Mouse (Mus musculus) midbrain, embryonic 11.5 days (tissue): ENCODE data around the gene Stx2. TPM values are rescaled to one million over a fixed set of nuclear protein-coding genes. Genes with fewer than 3 reads are reported as not detected.

ENCODE experiments used
- ATAC-seq: fragments of 200-750 bp; cut with Nextera tagmentation; 2 replicates; pipeline ENCODE4 v1.8.0; 2017; ENCODE audit warnings: moderate TSS enrichment, moderate library complexity; ENCODE audit not compliant: low FRiP score
- DNase-seq: peaks from one replicate; pipeline ENCODE4 v3.0.0; 2015; ENCODE audit warnings: low spot score; ENCODE audit errors: missing footprints
- H3K27ac ChIP-seq: fragments of 300-500 bp; sonication (generic); 2 replicates; pipeline ENCODE4 v1.5.1; 2014; ENCODE audit warnings: low read depth, low read length
- H3K27me3 ChIP-seq: fragments of 300-500 bp; sonication (generic); 2 replicates; pipeline ENCODE4 v1.6.1; 2014; ENCODE audit warnings: mild to moderate bottlenecking, low read length, moderate library complexity, mixed read lengths; ENCODE audit not compliant: control insufficient read depth, insufficient read depth
- H3K36me3 ChIP-seq: fragments of 300-500 bp; sonication (generic); 2 replicates; pipeline ENCODE4 v1.6.1; 2014; ENCODE audit warnings: mild to moderate bottlenecking, low read length, moderate library complexity, mixed read lengths; ENCODE audit not compliant: control insufficient read depth, insufficient read depth
- H3K4me1 ChIP-seq: fragments of 300-500 bp; sonication (generic); 2 replicates; pipeline ENCODE4 v1.6.1; 2014; ENCODE audit warnings: low read length; ENCODE audit not compliant: control insufficient read depth, insufficient read depth
- H3K4me2 ChIP-seq: fragments of 300-500 bp; sonication (generic); 2 replicates; pipeline ENCODE4 v1.6.1; 2014; ENCODE audit warnings: mild to moderate bottlenecking, moderate library complexity
- H3K4me3 ChIP-seq: fragments of 300-500 bp; sonication (generic); 2 replicates; pipeline ENCODE4 v1.5.1; 2014; ENCODE audit warnings: low read depth, low read length
- H3K9ac ChIP-seq: fragments of 300-500 bp; sonication (generic); 2 replicates; pipeline ENCODE4 v1.6.1; 2014; ENCODE audit warnings: low read length
- H3K9me3 ChIP-seq: fragments of 300-500 bp; sonication (generic); 2 replicates; pipeline ENCODE4 v1.6.1; 2016; ENCODE audit warnings: low read length; ENCODE audit not compliant: control insufficient read depth
- WGBS: fragments of 180-500 bp; shearing (Covaris S2); extraction: QIAGEN DNeasy Blood & Tissue Kit; methylation state at CpG from one replicate; pipeline ENCODE4 v1.1.7; 2014; 5-methylcytosine and 5-hydroxymethylcytosine counted together
- polyA plus RNA-seq: library from polyadenylated mRNA; unstranded; fragments of >200 nt; fragmentation: Nextera tagmentation; extraction: Ambion mirVana; gene quantifications from 2 replicates; pipeline ENCODE4 v1.2.1, GENCODE M21; 2014

Gene Stx2
- polyA plus RNA-seq, 1 experiment from 2014 or later, result 26.0 TPM

GRCm38 (mm10) chr5:129018782-129019489, 10.6 kb upstream of the Stx2 start:
- Histone ChIP-seq H3K4me3 (peak overlapping the region; percentile 95), H3K36me3 (0 out of 2 replicates have a peak, but pooled peaks cover 3% of the 10 kb centered on the region), H3K9me3 (no peaks in the 10 kb centered on the region), H3K4me1 (peaks cover 6% of the 10 kb centered on the region), H3K9ac (peak overlapping the region; percentile 80), H3K4me2 (peak overlapping the region; percentile 50), H3K27ac (peak overlapping the region; percentile 97), H3K27me3 (no peaks in the 10 kb centered on the region)
- no peak for DNase-seq
- 0 out of 2 replicates have a peak, but pooled peaks have one; percentile 0 for ATAC-seq
- 87% methylated on average over 13 of the region's 13 CpGs for WGBS

DNA sequence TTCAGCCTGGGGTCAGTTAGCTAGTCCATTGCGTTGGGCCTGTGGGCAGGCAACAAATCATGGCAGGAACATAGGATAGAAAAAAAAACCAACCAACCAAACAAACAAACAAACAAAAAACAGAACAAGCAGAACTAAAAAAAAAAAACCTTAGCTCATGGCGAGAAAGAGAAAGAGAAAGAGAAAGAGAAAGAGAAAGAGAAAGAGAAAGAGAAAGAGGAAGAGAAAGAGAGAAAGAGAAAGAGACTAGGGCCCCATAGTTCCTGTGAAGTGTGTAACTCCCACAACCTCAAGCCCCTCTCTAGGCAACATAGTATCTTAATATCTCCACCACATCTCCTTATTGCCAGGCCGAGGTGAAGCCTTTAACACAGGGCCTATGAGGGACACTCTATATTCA, 8.0 kb upstream of the Stx2 start:
- H3K36me3 ChIP-seq, result no peaks in the 10 kb centered on the region
- H3K4me2 ChIP-seq, result no peak overlapping the region
- ATAC-seq, result no peak
- no peak overlapping the region for H3K27ac ChIP-seq
- H3K27me3 ChIP-seq, result no peaks in the 10 kb centered on the region
- peaks cover 2% of the 10 kb centered on the region; the same call in 1 of the 2 replicates for H3K4me1 ChIP-seq
- 93% methylated on average over 3 of the region's 3 CpGs for WGBS
- no peak overlapping the region for H3K4me3 ChIP-seq
- H3K9ac ChIP-seq, result no peak overlapping the region
- no peaks in the 10 kb centered on the region for H3K9me3 ChIP-seq
- peak; percentile 73 for DNase-seq

GRCm38 (mm10) chr5:129015540-129015939, 7.2 kb upstream of the Stx2 start:
- H3K4me2 ChIP-seq, result no peak overlapping the region
- H3K9me3 ChIP-seq, result no peaks in the 10 kb centered on the region
- H3K36me3 ChIP-seq, result no peaks in the 10 kb centered on the region
- peak; percentile 79 for DNase-seq
- no peak for ATAC-seq
- no peak overlapping the region for H3K4me3 ChIP-seq
- peaks cover 2% of the 10 kb centered on the region; the same call in 1 of the 2 replicates for H3K4me1 ChIP-seq
- no peak overlapping the region for H3K9ac ChIP-seq
- WGBS, result 90% methylated on average over 5 of the region's 5 CpGs
- no peaks in the 10 kb centered on the region for H3K27me3 ChIP-seq
- H3K27ac ChIP-seq, result no peak overlapping the region

DNA sequence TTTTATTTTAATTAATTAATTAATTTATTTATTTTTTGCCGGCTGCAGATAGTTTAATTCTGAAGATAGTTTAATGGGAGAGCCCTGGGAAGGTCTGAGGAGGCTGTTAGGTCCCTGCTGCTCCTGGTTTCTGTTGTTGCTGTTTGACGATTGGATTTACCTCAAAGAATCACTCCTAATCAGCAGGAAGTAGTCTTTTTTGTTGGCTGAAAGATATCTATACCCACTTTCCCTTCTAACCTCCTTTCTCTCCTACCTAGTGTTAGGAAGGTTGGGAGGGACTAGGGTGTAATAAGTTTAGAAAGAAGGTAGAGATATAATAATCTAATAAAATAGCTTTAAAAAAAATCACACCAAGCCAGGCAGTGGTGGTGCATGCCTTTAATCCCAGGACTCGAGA, 6.6 kb upstream of the Stx2 start:
- Histone ChIP-seq H3K4me3 (no peak overlapping the region), H3K27ac (no peak overlapping the region), H3K9ac (no peak overlapping the region), H3K4me1 (peaks cover 2% of the 10 kb centered on the region; the same call in 1 of the 2 replicates), H3K9me3 (no peaks in the 10 kb centered on the region), H3K27me3 (no peaks in the 10 kb centered on the region), H3K36me3 (no peaks in the 10 kb centered on the region), H3K4me2 (no peak overlapping the region)
- WGBS, result 79% methylated on average over 3 of the region's 3 CpGs
- DNase-seq, result peak; percentile 21
- ATAC-seq, result no peak

GRCm38 (mm10) chr5:129010937-129011336, 2.6 kb upstream of the Stx2 start:
- ATAC-seq, result no peak
- Histone ChIP-seq H3K27ac (no peak overlapping the region), H3K4me3 (no peak overlapping the region), H3K4me1 (peaks cover 4% of the 10 kb centered on the region), H3K9me3 (no peaks in the 10 kb centered on the region), H3K9ac (no peak overlapping the region), H3K36me3 (no peaks in the 10 kb centered on the region), H3K27me3 (no peaks in the 10 kb centered on the region), H3K4me2 (no peak overlapping the region)
- WGBS, result 84% methylated on average over 2 of the region's 2 CpGs
- DNase-seq, result peak; percentile 14

GRCm38 (mm10) chr5:129009577-129009976, 1.2 kb upstream of the Stx2 start:
- H3K36me3 ChIP-seq, result no peaks in the 10 kb centered on the region
- H3K27me3 ChIP-seq, result no peaks in the 10 kb centered on the region
- H3K4me2 ChIP-seq, result no peak overlapping the region
- H3K9me3 ChIP-seq, result no peaks in the 10 kb centered on the region
- DNase-seq, result no peak
- H3K4me1 ChIP-seq, result peaks cover 4% of the 10 kb centered on the region
- no peak overlapping the region for H3K4me3 ChIP-seq
- ATAC-seq, result no peak
- WGBS, result 79% methylated on average over 3 of the region's 3 CpGs
- H3K27ac ChIP-seq, result no peak overlapping the region
- H3K9ac ChIP-seq, result no peak overlapping the region

- Histone ChIP-seq H3K9ac (peak overlapping the region; percentile 80), H3K27me3 (no peaks in the 10 kb centered on the region), H3K9me3 (no peaks in the 10 kb centered on the region), H3K4me1 (peaks cover 4% of the 10 kb centered on the region), H3K4me3 (peak overlapping the region; percentile 65), H3K4me2 (peak overlapping the region; percentile 86), H3K27ac (peak overlapping the region; percentile 21; the same call in 1 of the 2 replicates), H3K36me3 (no peaks in the 10 kb centered on the region)
- under 1% methylated on average over 18 of the region's 18 CpGs for WGBS
- DNase-seq (peak; percentile 94), ATAC-seq (peak; percentile 80; the same call in 1 of the 2 replicates)
Measured at GRCm38 (mm10) chr5:129008008-129008407, 366 bp downstream of the Stx2 start.

- H3K4me3 ChIP-seq, result peak overlapping the region; percentile 65
- peak overlapping the region; percentile 86 for H3K4me2 ChIP-seq
- peak; percentile 2; the same call in 1 of the 2 replicates for ATAC-seq
- peaks cover 4% of the 10 kb centered on the region for H3K4me1 ChIP-seq
- no peak overlapping the region for H3K27ac ChIP-seq
- DNase-seq, result peak; percentile 88
- 49% methylated on average over 13 of the region's 14 CpGs for WGBS
- H3K9ac ChIP-seq, result peak overlapping the region; percentile 80
- H3K27me3 ChIP-seq, result no peaks in the 10 kb centered on the region
- H3K36me3 ChIP-seq, result no peaks in the 10 kb centered on the region
- H3K9me3 ChIP-seq, result no peaks in the 10 kb centered on the region
Measured at GRCm38 (mm10) chr5:129007105-129007957, 1.0 kb downstream of the Stx2 start.
